In the genomic region with DNA sequence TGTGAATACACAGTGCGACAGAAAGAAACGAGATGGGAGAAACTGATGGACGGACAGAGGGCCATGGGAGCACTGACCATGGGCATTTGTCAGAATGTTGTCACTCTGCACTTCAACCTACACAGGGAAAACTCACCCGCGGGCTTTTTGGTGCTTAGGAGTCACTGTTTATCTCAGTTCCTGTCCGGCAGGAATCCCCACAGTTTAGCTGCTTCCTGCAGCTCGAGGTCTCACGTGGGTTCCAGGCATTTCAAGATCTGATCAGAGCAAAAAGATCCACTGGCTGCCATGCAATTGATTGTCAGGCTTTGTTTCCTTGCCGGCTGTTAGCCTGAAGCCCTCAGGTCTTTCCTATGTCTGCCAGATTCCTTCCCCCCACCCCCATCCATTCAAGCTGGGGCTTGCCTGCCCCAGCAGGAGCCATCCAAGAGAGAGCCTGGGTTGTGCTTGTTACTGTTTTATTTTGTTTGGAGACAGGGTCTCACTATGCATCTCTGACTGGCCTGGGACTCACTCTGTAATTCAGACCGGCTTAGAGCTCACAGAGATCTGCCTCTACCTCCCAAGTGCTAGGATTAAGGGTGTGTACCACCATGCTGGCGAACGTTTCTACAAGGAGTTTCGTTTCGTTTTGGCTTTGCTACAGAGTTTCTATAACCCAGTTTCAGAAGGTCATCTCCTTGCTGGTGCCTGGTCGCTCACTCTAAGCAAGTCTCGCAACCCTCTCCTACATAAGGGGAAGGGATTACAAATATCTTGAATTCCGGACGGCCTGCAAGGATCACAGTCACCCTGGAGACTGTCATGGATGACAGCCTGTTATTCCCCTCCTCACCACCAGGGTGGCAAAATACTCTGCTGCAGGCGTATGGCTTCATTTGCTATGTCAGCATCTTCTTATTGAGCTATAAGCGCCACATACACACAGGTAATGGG, we compare ENCODE assay signal across 8 mouse cellular contexts. TPM values are rescaled to one million over a fixed set of nuclear protein-coding genes. Genes with fewer than 3 reads are reported as not detected.
DNase-seq lines count a peak whose midpoint lies in the region; ATAC-seq lines count a peak whose summit lies in the region.

No protein-coding gene starts in this region.

- no peak overlapping the region for H3K27ac ChIP-seq in kidney, embryonic 15.5 days
- peak overlapping the region; percentile 21; the same call in 1 of the 2 replicates for H3K27ac ChIP-seq in stomach, embryonic 16.5 days (ENCODE audit: low read length)

- peak overlapping the region; percentile 38 for H3K4me2 ChIP-seq in kidney, embryonic 15.5 days
- peak overlapping the region; percentile 44 for H3K4me2 ChIP-seq in stomach, embryonic 16.5 days (ENCODE audit: low read depth, low read length)

- no peaks in the 10 kb centered on the region for H3K27me3 ChIP-seq in kidney, embryonic 15.5 days
- H3K27me3 ChIP-seq in stomach, embryonic 16.5 days (ENCODE audit: control insufficient read depth, insufficient read depth, low read length) = no peaks in the 10 kb centered on the region

- ATAC-seq in kidney, embryonic 15.5 days (replicated peaks; ENCODE audit: low FRiP score) = no peak; the same call in 1 of the 2 replicates
- peak; percentile 35; the same call in 1 of the 2 replicates for ATAC-seq in stomach, embryonic 16.5 days (ENCODE audit: insufficient read depth, low FRiP score)

- H3K4me1 ChIP-seq in kidney, embryonic 15.5 days = peaks cover 11% of the 10 kb centered on the region
- peaks cover 16% of the 10 kb centered on the region for H3K4me1 ChIP-seq in stomach, embryonic 16.5 days (ENCODE audit: control insufficient read depth, insufficient read depth, low read length)

- DNase-seq in thymus, postnatal 14 days = peak; percentile 53
- DNase-seq in thymus, adult 18-20 months = no peak
- DNase-seq in cerebellum, postnatal 25 days = peak; percentile 42 to 67
- peak; percentile 60 for DNase-seq in heart, adult 8-10 months (ENCODE audit: low spot score)
- peak; percentile 65 to 77 for DNase-seq in lung, postnatal 4 days
- DNase-seq in spleen, adult 18-20 months = no peak

- H3K36me3 ChIP-seq in kidney, embryonic 15.5 days = no peaks in the 10 kb centered on the region
- H3K36me3 ChIP-seq in stomach, embryonic 16.5 days (ENCODE audit: control insufficient read depth, insufficient read depth, low read length) = no peaks in the 10 kb centered on the region

- H3K9ac ChIP-seq in kidney, embryonic 15.5 days = no peak overlapping the region
- H3K9ac ChIP-seq in stomach, embryonic 16.5 days (ENCODE audit: low read length) = peak overlapping the region; percentile 55

- WGBS in kidney, embryonic 15.5 days = 46% methylated on average over 20 of the region's 20 CpGs
- WGBS in stomach, embryonic 16.5 days = 32% methylated on average over 20 of the region's 20 CpGs

- H3K4me3 ChIP-seq in kidney, embryonic 15.5 days (replicated peaks) = peak overlapping the region; percentile 23
- peak overlapping the region; percentile 43 for H3K4me3 ChIP-seq in stomach, embryonic 16.5 days (replicated peaks; ENCODE audit: low read length)

- H3K9me3 ChIP-seq in kidney, embryonic 15.5 days (replicated peaks) = no peaks in the 10 kb centered on the region
- H3K9me3 ChIP-seq in stomach, embryonic 16.5 days (replicated peaks; ENCODE audit: control insufficient read depth, low read length) = no peaks in the 10 kb centered on the region

RNA-seq across cellular contexts. Expression of gene Atp2a3, which starts 20.5 kb away (rescaled TPM):
- total RNA-seq in heart, adult 8-10 months (2022) = 10 to 100 TPM in 3 of 4 experiments, 1 to 10 TPM in 1; 9.5 to 12.4 (median 11.2) TPM
- polyA plus RNA-seq in kidney, embryonic 15.5 days (2015; fragmentation: Nextera tagmentation; extraction: Ambion mirVana) = 4.2 and 5.7 TPM in 2 replicates
- polyA plus RNA-seq in stomach, embryonic 16.5 days (2015; fragmentation: Nextera tagmentation; extraction: Ambion mirVana) = 23.9 and 28.9 TPM in 2 replicates

RNA-seq across cellular contexts. Expression of gene P2rx1, which starts 58.4 kb away (rescaled TPM):
- under 1 TPM; 0.35 to 0.49 (median 0.43) TPM for total RNA-seq in heart, adult 8-10 months (2022)
- 1.6 and 1.7 TPM in 2 replicates for polyA plus RNA-seq in kidney, embryonic 15.5 days (2015; fragmentation: Nextera tagmentation; extraction: Ambion mirVana)
- polyA plus RNA-seq in stomach, embryonic 16.5 days (2015; fragmentation: Nextera tagmentation; extraction: Ambion mirVana) = 25.4 and 30.6 TPM in 2 replicates

Comparison
In these comparisons a context has a peak if more than half of its experiments do, and no peak if none do; other contexts are left out.
1. DNase-seq: peak in thymus, postnatal 14 days (single experiment), cerebellum, postnatal 25 days (2 of 2), heart, adult 8-10 months (single experiment) and lung, postnatal 4 days (2 of 2); none in thymus, adult 18-20 months (0 of 2) and spleen, adult 18-20 months (0 of 2).